Mouse (Mus musculus) intestine, embryonic 14.5 days (tissue): ENCODE data around the gene Baz1b. TPM values are rescaled to one million over a fixed set of nuclear protein-coding genes. Genes with fewer than 3 reads are reported as not detected.

Experiments
- ATAC-seq: fragments of 200-750 bp; cut with Nextera tagmentation; replicated peaks from 2 replicates; pipeline ENCODE4 v1.8.0; 2017; ENCODE audit warnings: low read depth, moderate number of reproducible peaks, moderate TSS enrichment, moderate library complexity; ENCODE audit not compliant: low FRiP score, low TSS enrichment
- DNase-seq: peaks from one replicate; pipeline ENCODE4 v3.0.0-alpha.2; 2018; ENCODE audit warnings: low spot score
- H3K27ac ChIP-seq: fragments of 300-500 bp; sonication (generic); 2 replicates; pipeline ENCODE4 v1.5.1; 2014; ENCODE audit warnings: low read depth, mild to moderate bottlenecking, control low read depth
- H3K27me3 ChIP-seq: fragments of 300-500 bp; sonication (generic); replicated peaks from 2 replicates; pipeline ENCODE4 v1.6.1; 2014; ENCODE audit warnings: low read length, control low read depth; ENCODE audit not compliant: control insufficient read depth, insufficient read depth
- H3K36me3 ChIP-seq: fragments of 300-500 bp; sonication (generic); 2 replicates; pipeline ENCODE4 v1.6.1; 2014; ENCODE audit warnings: low read length, control low read depth; ENCODE audit not compliant: control insufficient read depth, insufficient read depth
- H3K4me1 ChIP-seq: fragments of 300-500 bp; sonication (generic); replicated peaks from 2 replicates; pipeline ENCODE4 v1.6.1; 2014; ENCODE audit warnings: low read length, control low read depth, mixed read lengths; ENCODE audit not compliant: control insufficient read depth, insufficient read depth
- H3K4me2 ChIP-seq: fragments of 300-500 bp; sonication (generic); 2 replicates; pipeline ENCODE4 v1.6.1; 2014; ENCODE audit warnings: low read length
- H3K4me3 ChIP-seq: fragments of 300-500 bp; sonication (generic); 2 replicates; pipeline ENCODE4 v1.5.1; 2014; ENCODE audit warnings: low read depth, low read length, control low read depth, mixed read lengths
- H3K9ac ChIP-seq: fragments of 300-500 bp; sonication (generic); 2 replicates; pipeline ENCODE4 v1.6.1; 2014; ENCODE audit warnings: mild to moderate bottlenecking, low read length
- H3K9me3 ChIP-seq: fragments of 300-500 bp; sonication (generic); 2 replicates; pipeline ENCODE4 v1.6.1; 2016; ENCODE audit warnings: low read length, control low read depth; ENCODE audit not compliant: control insufficient read depth
- WGBS: fragments of 180-500 bp; shearing (Covaris S2); extraction: QIAGEN DNeasy Blood & Tissue Kit; methylation state at CpG from one replicate; pipeline ENCODE4 v1.1.7; 2014; 5-methylcytosine and 5-hydroxymethylcytosine counted together
- polyA plus RNA-seq: library from polyadenylated mRNA; unstranded; fragments of >200 nt; fragmentation: Nextera tagmentation; extraction: Ambion mirVana; gene quantifications from 2 replicates; pipeline ENCODE4 v1.2.1, GENCODE M21; 2014

The Baz1b gene
- polyA plus RNA-seq, 1 experiment from 2014 or later: 50.8 TPM

- Histone ChIP-seq H3K4me1 (no peaks in the 10 kb centered on the region; the same call in 1 of the 2 replicates), H3K9me3 (no peaks in the 10 kb centered on the region), H3K27ac (no peak overlapping the region), H3K27me3 (peaks cover 28% of the 10 kb centered on the region), H3K36me3 (peaks cover 49% of the 10 kb centered on the region), H3K4me3 (no peak overlapping the region), H3K4me2 (no peak overlapping the region), H3K9ac (no peak overlapping the region)
- ATAC-seq (no peak), DNase-seq (no peak)
- WGBS: 77% methylated on average over 9 of the region's 9 CpGs
Measured at GRCm38 (mm10) chr5:135247337-135247736, 60.3 kb downstream of the Baz1b start.

GRCm38 (mm10) chr5:135248956-135249676, 62.1 kb downstream of the Baz1b start:
- WGBS: 87% methylated on average over 16 of the region's 16 CpGs
- ATAC-seq: no peak; the same call in 1 of the 2 replicates
- peaks cover 31% of the 10 kb centered on the region for H3K36me3 ChIP-seq
- H3K4me2 ChIP-seq: no peak overlapping the region
- no peak overlapping the region for H3K9ac ChIP-seq
- H3K4me3 ChIP-seq: no peak overlapping the region
- H3K27me3 ChIP-seq: peaks cover 28% of the 10 kb centered on the region
- no peak overlapping the region for H3K27ac ChIP-seq
- H3K4me1 ChIP-seq: peaks cover 2% of the 10 kb centered on the region; the same call in 1 of the 2 replicates
- no peaks in the 10 kb centered on the region for H3K9me3 ChIP-seq
- no peak for DNase-seq

- Histone ChIP-seq H3K4me1 (peaks cover 2% of the 10 kb centered on the region; the same call in 1 of the 2 replicates), H3K4me3 (peak overlapping the region; percentile 47), H3K27me3 (peaks cover 28% of the 10 kb centered on the region), H3K9me3 (no peaks in the 10 kb centered on the region), H3K36me3 (peaks cover 18% of the 10 kb centered on the region), H3K27ac (no peak overlapping the region), H3K4me2 (peak overlapping the region; percentile 99), H3K9ac (peak overlapping the region; percentile 39; the same call in 1 of the 2 replicates)
- WGBS: 2% methylated on average over 85 of the region's 92 CpGs
- ATAC-seq (peak; percentile 45), DNase-seq (peak; percentile 75)
Measured at GRCm38 (mm10) chr5:135250186-135251078, 63.4 kb downstream of the Baz1b start.

- DNase-seq (peak; percentile 93), ATAC-seq (peak; percentile 87)
- peaks cover 12% of the 10 kb centered on the region for H3K36me3 ChIP-seq
- WGBS: under 1% methylated on average over 49 of the region's 51 CpGs
- peak within 1 kb of the TSS; percentile 47 for H3K4me3 ChIP-seq
- peak within 1 kb of the TSS; percentile 39; the same call in 1 of the 2 replicates for H3K9ac ChIP-seq
- H3K27me3 ChIP-seq: peaks cover 28% of the 10 kb centered on the region
- no peak within 1 kb of the TSS for H3K27ac ChIP-seq
- H3K4me1 ChIP-seq: peaks cover 2% of the 10 kb centered on the region; the same call in 1 of the 2 replicates
- no peaks in the 10 kb centered on the region for H3K9me3 ChIP-seq
- H3K4me2 ChIP-seq: peak within 1 kb of the TSS; percentile 99
Measured at GRCm38 (mm10) chr5:135251079-135251454, 64.0 kb downstream of the Baz1b start, which contains the start of gene Fzd9. Gene Fzd9 (minus strand): TSS chr5:135251230.

- H3K9me3 ChIP-seq: no peaks in the 10 kb centered on the region
- H3K4me1 ChIP-seq: peaks cover 7% of the 10 kb centered on the region
- H3K27me3 ChIP-seq: peaks cover 21% of the 10 kb centered on the region
- no peaks in the 10 kb centered on the region for H3K36me3 ChIP-seq
- DNase-seq (no peak), ATAC-seq (no peak)
- WGBS: 15% methylated on average over 12 of the region's 12 CpGs
- no peak overlapping the region for H3K27ac ChIP-seq
- no peak overlapping the region for H3K4me3 ChIP-seq
- H3K9ac ChIP-seq: no peak overlapping the region
- H3K4me2 ChIP-seq: no peak overlapping the region
Measured at GRCm38 (mm10) chr5:135253741-135254401, 66.8 kb downstream of the Baz1b start.

- no peak for DNase-seq
- Histone ChIP-seq H3K9ac (no peak overlapping the region), H3K4me2 (no peak overlapping the region), H3K27me3 (no peaks in the 10 kb centered on the region), H3K9me3 (no peaks in the 10 kb centered on the region), H3K4me1 (peaks cover 7% of the 10 kb centered on the region), H3K27ac (no peak overlapping the region), H3K36me3 (no peaks in the 10 kb centered on the region), H3K4me3 (no peak overlapping the region)
- no peak for ATAC-seq
- 89% methylated on average over 3 of the region's 3 CpGs for WGBS
Measured at GRCm38 (mm10) chr5:135256166-135256565, 69.1 kb downstream of the Baz1b start.

- no peak overlapping the region for H3K4me2 ChIP-seq
- H3K27me3 ChIP-seq: no peaks in the 10 kb centered on the region
- no peak overlapping the region for H3K4me3 ChIP-seq
- H3K4me1 ChIP-seq: peaks cover 7% of the 10 kb centered on the region
- 80% methylated on average over 12 of the region's 12 CpGs for WGBS
- H3K27ac ChIP-seq: no peak overlapping the region
- no peak for ATAC-seq
- no peaks in the 10 kb centered on the region for H3K36me3 ChIP-seq
- no peak overlapping the region for H3K9ac ChIP-seq
- no peak for DNase-seq
- no peaks in the 10 kb centered on the region for H3K9me3 ChIP-seq
Measured at GRCm38 (mm10) chr5:135257559-135257958, 70.5 kb downstream of the Baz1b start.
